ENCODE assay signal across 10 mouse cellular contexts in the genomic region with DNA sequence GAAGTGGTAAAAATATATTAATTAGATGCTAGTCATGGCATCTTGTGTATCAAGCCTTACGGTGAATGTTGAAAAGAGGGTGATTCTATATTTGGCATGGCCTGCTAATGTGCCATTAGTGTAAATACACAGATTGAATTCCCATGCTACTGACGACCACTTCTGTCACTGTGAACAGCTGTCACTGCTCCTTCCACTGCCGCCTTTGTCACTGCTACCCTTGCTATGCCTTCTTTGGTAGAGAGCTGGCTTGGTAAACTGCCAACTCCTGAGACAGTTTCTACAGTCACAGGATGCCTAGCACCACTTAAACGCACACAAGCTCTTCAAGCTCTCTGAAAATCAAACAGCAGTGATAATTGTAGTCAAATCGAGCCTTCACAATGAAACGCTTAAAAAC.
DNase-seq lines count a peak whose midpoint lies in the region; ATAC-seq and TF ChIP-seq lines count a peak whose summit lies in the region.
"Had no signal": no experiment of that assay in that cellular context is flagged by ENCODE, and none has a peak within 500 bp of the region (broad histone marks: within the 10 kb centered on the region; RNA-seq: fewer than 3 reads in every experiment).

No protein-coding gene starts in this region.

- H3K27ac ChIP-seq in forebrain, embryonic 15.5 days (replicated peaks) = 0 out of 2 replicates have a peak overlapping the region, but pooled peaks have one; percentile 11
- no peak overlapping the region for H3K27ac ChIP-seq in midbrain, postnatal 0 days (ENCODE audit: low read depth, low read length)
- H3K27ac ChIP-seq: gastrocnemius, adult 2 months; kidney, postnatal 0 days; limb, embryonic 15.5 days had no signal

- H3K9ac ChIP-seq in forebrain, embryonic 15.5 days (replicated peaks) = no peak overlapping the region
- H3K9ac ChIP-seq in midbrain, postnatal 0 days (replicated peaks; ENCODE audit: low read length, poor library complexity, severe bottlenecking) = no peak overlapping the region
- H3K9ac ChIP-seq: limb, embryonic 15.5 days had no signal

- no peak overlapping the region for H3K4me3 ChIP-seq in forebrain, embryonic 15.5 days
- no peak overlapping the region for H3K4me3 ChIP-seq in midbrain, postnatal 0 days (ENCODE audit: low read depth, low read length)
- H3K4me3 ChIP-seq: gastrocnemius, adult 2 months; limb, embryonic 15.5 days had no signal

- no peaks in the 10 kb centered on the region for H3K27me3 ChIP-seq in forebrain, embryonic 15.5 days
- no peaks in the 10 kb centered on the region for H3K27me3 ChIP-seq in midbrain, postnatal 0 days (ENCODE audit: insufficient read depth, low read length)
- H3K27me3 ChIP-seq: limb, embryonic 15.5 days had no signal

- no peak for TF ChIP-seq CTCF in midbrain, postnatal 0 days (IDR thresholded peaks at IDR 0.05)

- ATAC-seq in forebrain, embryonic 15.5 days (replicated peaks) = peak; percentile 94
- no peak for ATAC-seq in midbrain, postnatal 0 days (ENCODE audit: low FRiP score)

- H3K4me2 ChIP-seq in forebrain, embryonic 15.5 days (replicated peaks) = no peak overlapping the region
- H3K4me2 ChIP-seq in midbrain, postnatal 0 days (ENCODE audit: low read depth, low read length, poor library complexity, severe bottlenecking) = no peak overlapping the region
- H3K4me2 ChIP-seq: limb, embryonic 15.5 days had no signal

- WGBS in forebrain, embryonic 15.5 days = 19% methylated on average over 6 of the region's 6 CpGs
- 51% methylated on average over 6 of the region's 6 CpGs for WGBS in midbrain, postnatal 0 days

- H3K9me3 ChIP-seq in forebrain, embryonic 15.5 days = no peaks in the 10 kb centered on the region
- H3K9me3 ChIP-seq in midbrain, postnatal 0 days (ENCODE audit: low read length) = no peaks in the 10 kb centered on the region
- H3K9me3 ChIP-seq: limb, embryonic 15.5 days had no signal

- H3K36me3 ChIP-seq in forebrain, embryonic 15.5 days = no peaks in the 10 kb centered on the region
- no peaks in the 10 kb centered on the region for H3K36me3 ChIP-seq in midbrain, postnatal 0 days (ENCODE audit: insufficient read depth, low read length)
- H3K36me3 ChIP-seq: limb, embryonic 15.5 days had no signal

- DNase-seq in left cerebral cortex, postnatal 10 days (ENCODE audit: extremely low spot score in 1 of 2, low spot score in 2 of 2) = peak; percentile 20 to 23
- no peak for DNase-seq in left cerebral cortex, adult 11 months (ENCODE audit: low spot score)
- peak; percentile 55 for DNase-seq in heart, postnatal 4 days
- DNase-seq in midbrain, postnatal 0 days (ENCODE audit: low spot score) = peak; percentile 70
- no peak for DNase-seq in adrenal gland, postnatal 10 days
- DNase-seq in urinary bladder, postnatal 25 days (ENCODE audit: low spot score) = no peak
- DNase-seq: gastrocnemius, adult 2 months had no signal

- intact Hi-C loops in left cerebral cortex, postnatal 10 days (cut with DNase I) = no loop called here

- peaks cover 12% of the 10 kb centered on the region for H3K4me1 ChIP-seq in forebrain, embryonic 15.5 days
- no peaks in the 10 kb centered on the region for H3K4me1 ChIP-seq in midbrain, postnatal 0 days (ENCODE audit: insufficient read depth, low read length)
- H3K4me1 ChIP-seq: limb, embryonic 15.5 days had no signal

Comparison
In these comparisons a context has a peak if more than half of its experiments do, and no peak if none do; other contexts are left out.
1. DNase-seq: peak in left cerebral cortex, postnatal 10 days (2 of 2), heart, postnatal 4 days (single experiment) and midbrain, postnatal 0 days (single experiment); none in left cerebral cortex, adult 11 months (single experiment), adrenal gland, postnatal 10 days (single experiment) and urinary bladder, postnatal 25 days (single experiment).